Mouse (Mus musculus): ENCODE measurements around the gene Agtr1a. TPM values are rescaled to one million over a fixed set of nuclear protein-coding genes. Genes with fewer than 3 reads are reported as not detected.
A peak's percentile ranks its signal among the peaks of the same experiment; 100 is the strongest.

Gene Agtr1a
- polyA plus RNA-seq, 1 experiment from 2014 or later, result 0.36 TPM

DNA sequence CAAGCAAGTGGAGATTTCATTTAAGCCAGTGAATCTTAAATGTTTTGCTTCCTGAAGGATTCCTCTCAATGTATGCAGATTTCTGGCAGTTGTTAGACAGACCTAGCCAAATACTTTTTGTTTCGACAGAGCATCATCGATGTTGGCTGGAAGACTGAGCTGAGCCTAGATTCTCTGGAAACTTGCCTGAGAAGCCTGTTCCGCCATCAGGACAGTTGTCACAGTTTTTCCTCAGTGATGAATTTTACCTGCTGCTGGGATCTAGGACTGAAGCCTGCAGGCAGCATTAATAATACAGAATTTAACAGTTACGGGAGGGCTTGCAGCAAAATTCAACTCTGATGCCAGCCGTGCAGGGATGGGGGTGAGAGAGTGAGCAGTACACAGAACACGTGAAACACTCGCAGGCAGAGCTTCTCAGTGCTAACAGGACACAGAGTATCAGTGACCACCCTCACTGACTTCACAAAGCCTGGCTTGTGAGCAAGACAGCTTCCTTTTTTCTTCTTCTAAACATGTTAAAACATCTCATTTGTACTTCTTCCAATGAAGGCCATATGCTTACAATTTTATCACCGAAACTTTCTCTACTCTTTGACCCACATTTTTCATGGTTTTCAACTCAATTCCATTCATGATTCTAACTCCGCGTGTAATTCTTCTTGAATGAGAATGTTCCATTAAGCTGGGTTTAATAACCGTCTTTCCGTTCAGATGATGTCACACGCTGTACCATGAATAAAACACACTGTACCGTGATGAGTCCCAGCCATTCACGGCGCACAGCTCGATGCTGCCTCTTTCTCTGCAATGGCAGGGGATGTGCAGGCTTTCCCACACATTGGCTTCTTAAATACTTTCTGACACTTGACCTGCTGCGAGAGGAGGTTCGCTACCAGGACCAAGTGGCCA is 6.0 kb downstream of the Agtr1a start:
- H3K27me3 ChIP-seq, result peaks cover 17% of the 10 kb centered on the region
- H3K4me3 ChIP-seq (replicated peaks), result no peak overlapping the region
- no peak overlapping the region for H3K9ac ChIP-seq (replicated peaks)
- no peak overlapping the region for H3K4me2 ChIP-seq (replicated peaks)
- H3K9me3 ChIP-seq, result no peaks in the 10 kb centered on the region
- 71% methylated on average over 19 of the region's 19 CpGs for WGBS
- H3K36me3 ChIP-seq, result no peaks in the 10 kb centered on the region
- H3K27ac ChIP-seq, result no peak overlapping the region
- H3K4me1 ChIP-seq (replicated peaks), result no peaks in the 10 kb centered on the region
- ATAC-seq, result peak; percentile 77; the same call in 1 of the 2 replicates

DNA sequence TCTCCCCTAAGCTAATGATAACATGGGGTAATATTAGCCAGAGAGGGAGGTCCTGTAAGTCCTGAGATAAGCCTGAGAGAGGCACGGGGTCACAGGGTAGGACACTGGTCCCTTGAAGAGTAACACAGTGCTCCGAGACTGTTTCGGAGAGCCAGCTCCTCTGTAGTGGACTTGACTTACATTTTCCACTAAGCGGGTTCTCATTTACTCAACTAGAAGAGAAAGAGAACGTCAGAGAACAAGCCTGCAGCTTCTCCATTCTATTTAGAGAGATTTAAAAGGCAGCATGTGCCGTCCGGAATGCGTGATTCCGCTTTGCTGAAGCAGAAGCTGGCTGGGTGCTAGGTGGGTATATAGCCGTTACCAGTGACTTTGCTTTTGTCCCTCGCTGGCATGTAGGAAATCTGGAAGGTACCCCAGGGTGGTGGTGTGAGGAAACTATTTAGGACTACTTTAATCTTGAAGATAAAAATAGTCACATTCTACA is 9.2 kb downstream of the Agtr1a start:
- 0 out of 2 replicates have a peak, but pooled peaks cover 4% of the 10 kb centered on the region for H3K27me3 ChIP-seq
- no peak overlapping the region for H3K4me2 ChIP-seq (replicated peaks)
- no peak overlapping the region for H3K4me3 ChIP-seq (replicated peaks)
- no peaks in the 10 kb centered on the region for H3K36me3 ChIP-seq
- 86% methylated on average over 11 of the region's 11 CpGs for WGBS
- no peak overlapping the region for H3K27ac ChIP-seq
- no peaks in the 10 kb centered on the region for H3K9me3 ChIP-seq
- H3K9ac ChIP-seq (replicated peaks), result no peak overlapping the region
- ATAC-seq, result no peak
- no peaks in the 10 kb centered on the region for H3K4me1 ChIP-seq (replicated peaks)

DNA sequence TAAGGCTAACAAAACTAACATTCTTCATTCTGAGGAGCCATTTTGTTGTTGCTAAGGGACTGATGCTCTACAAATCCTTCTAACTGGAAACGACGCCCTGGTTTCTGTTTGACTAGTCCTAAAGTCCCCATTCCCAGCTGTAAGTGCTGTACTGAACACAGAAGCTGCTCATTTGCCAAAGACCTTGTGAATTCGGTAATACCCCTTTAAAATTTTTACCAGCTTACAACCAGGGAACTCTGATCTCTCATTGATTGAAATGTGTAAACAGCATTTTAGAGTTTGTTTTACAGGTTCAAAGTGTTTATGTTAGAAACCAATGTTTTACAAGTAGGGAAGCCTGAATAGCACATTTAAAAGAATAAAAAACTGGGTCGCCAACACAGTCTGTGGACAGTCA is 10.6 kb downstream of the Agtr1a start:
- Histone ChIP-seq H3K4me1 (replicated peaks) (no peaks in the 10 kb centered on the region), H3K4me3 (replicated peaks) (no peak overlapping the region), H3K9ac (replicated peaks) (no peak overlapping the region), H3K4me2 (replicated peaks) (no peak overlapping the region), H3K27ac (no peak overlapping the region), H3K9me3 (no peaks in the 10 kb centered on the region), H3K36me3 (no peaks in the 10 kb centered on the region), H3K27me3 (0 out of 2 replicates have a peak, but pooled peaks cover 4% of the 10 kb centered on the region)
- no peak for ATAC-seq
- WGBS, result 85% methylated on average over 4 of the region's 4 CpGs

DNA sequence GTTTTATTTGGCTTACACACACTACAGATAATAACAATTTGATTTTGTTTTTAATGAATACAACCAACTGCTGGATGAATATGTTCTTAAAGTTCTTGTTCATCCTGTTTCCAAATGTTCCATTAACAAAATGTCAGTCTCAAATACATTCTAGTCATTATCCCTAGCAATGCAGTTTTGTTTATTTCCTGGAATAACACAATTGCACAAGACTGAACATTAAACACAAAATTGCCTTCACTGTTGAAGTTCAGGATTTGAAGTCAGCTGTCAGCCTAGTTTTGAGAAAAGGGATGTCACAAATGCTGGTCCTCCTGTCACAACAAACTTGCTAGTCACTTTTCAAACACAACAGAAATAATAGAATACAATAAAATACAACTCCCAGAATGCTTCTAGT is 12.1 kb downstream of the Agtr1a start:
- Histone ChIP-seq H3K9me3 (no peaks in the 10 kb centered on the region), H3K4me2 (replicated peaks) (no peak overlapping the region), H3K36me3 (no peaks in the 10 kb centered on the region), H3K4me3 (replicated peaks) (no peak overlapping the region), H3K27me3 (0 out of 2 replicates have a peak, but pooled peaks cover 4% of the 10 kb centered on the region), H3K9ac (replicated peaks) (no peak overlapping the region), H3K27ac (no peak overlapping the region), H3K4me1 (replicated peaks) (no peaks in the 10 kb centered on the region)
- ATAC-seq, result no peak

DNA sequence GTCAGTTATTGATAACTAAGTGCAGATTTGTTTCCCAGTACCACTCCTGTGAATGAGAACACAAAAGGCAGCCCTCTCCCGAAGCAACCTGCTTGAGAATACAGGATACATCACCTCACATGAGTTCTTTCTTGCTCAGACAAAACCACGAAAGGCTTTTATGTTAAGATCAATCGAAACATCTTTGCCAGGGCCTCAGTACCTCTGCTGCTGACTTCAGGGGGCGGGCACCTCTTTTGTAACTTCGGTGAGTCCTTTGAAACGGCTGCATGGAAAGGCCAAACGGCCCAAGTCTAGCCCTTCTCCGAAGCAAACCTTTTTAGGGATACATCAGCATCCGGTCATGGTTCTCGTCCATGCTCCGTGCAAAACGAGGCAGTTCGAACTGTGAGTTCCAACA is 15.7 kb downstream of the Agtr1a start:
- Histone ChIP-seq H3K9ac (replicated peaks) (no peak overlapping the region), H3K27me3 (no peaks in the 10 kb centered on the region), H3K4me1 (replicated peaks) (no peaks in the 10 kb centered on the region), H3K9me3 (no peaks in the 10 kb centered on the region), H3K36me3 (no peaks in the 10 kb centered on the region), H3K4me3 (replicated peaks) (no peak overlapping the region), H3K27ac (no peak overlapping the region), H3K4me2 (replicated peaks) (no peak overlapping the region)
- WGBS, result 37% methylated on average over 13 of the region's 13 CpGs
- ATAC-seq, result no peak

DNA sequence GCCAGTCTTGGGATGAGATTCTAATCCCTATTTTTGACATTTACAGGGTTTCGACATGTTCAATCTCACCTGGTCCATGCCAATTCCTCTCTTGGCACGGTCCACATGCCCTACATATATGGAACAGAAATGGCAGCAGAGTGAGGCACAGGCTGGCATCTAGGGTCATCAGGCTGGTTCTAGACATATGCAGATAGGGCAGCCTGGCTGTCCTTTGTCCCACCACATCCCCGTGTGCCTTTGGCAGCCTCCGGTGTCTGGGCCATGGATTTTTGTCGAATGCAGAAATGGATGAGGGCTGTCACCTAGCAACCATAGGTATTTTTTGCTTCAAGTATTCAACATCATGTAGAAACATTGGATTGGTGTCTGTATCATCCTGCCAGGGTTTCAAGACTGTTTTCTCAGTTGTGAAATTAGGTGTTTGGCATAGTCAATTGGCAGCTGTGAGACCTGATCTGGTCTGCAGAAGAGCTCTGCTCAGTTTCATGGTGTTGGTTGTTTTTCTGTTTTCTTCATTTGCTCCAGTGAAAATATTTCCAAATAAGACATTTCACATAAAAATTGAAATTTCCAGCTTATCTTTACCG is 18.8 kb downstream of the Agtr1a start:
- no peaks in the 10 kb centered on the region for H3K27me3 ChIP-seq
- H3K4me1 ChIP-seq (replicated peaks), result no peaks in the 10 kb centered on the region
- H3K4me3 ChIP-seq (replicated peaks), result no peak overlapping the region
- WGBS, result 89% methylated on average over 6 of the region's 6 CpGs
- no peak overlapping the region for H3K4me2 ChIP-seq (replicated peaks)
- ATAC-seq, result no peak
- H3K36me3 ChIP-seq, result no peaks in the 10 kb centered on the region
- no peak overlapping the region for H3K27ac ChIP-seq
- H3K9ac ChIP-seq (replicated peaks), result no peak overlapping the region
- H3K9me3 ChIP-seq, result no peaks in the 10 kb centered on the region

DNA sequence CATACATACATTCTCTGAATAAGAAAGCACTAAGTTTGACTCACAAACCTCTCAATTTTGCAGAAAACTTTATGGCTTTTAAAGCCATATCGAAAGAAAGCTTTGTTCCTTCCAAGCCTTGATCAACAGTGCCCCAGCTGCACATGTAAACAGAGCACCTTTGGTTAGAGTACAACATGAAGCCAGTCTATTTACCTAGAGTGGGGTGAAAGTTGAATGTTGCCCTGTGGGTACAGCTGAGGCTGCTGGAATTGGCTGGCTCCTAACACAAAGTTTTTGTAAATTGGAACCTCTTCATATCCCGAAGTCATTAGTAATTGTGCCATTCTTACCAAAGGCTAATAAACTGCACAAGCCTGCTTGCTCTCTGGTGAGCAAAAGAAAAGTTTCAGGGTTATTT is 19.7 kb downstream of the Agtr1a start:
- H3K4me2 ChIP-seq (replicated peaks), result no peak overlapping the region
- H3K9ac ChIP-seq (replicated peaks), result no peak overlapping the region
- H3K27ac ChIP-seq, result no peak overlapping the region
- 93% methylated on average over 2 of the region's 2 CpGs for WGBS
- no peak overlapping the region for H3K4me3 ChIP-seq (replicated peaks)
- no peaks in the 10 kb centered on the region for H3K9me3 ChIP-seq
- ATAC-seq, result no peak
- H3K27me3 ChIP-seq, result no peaks in the 10 kb centered on the region
- no peaks in the 10 kb centered on the region for H3K36me3 ChIP-seq
- no peaks in the 10 kb centered on the region for H3K4me1 ChIP-seq (replicated peaks)

DNA sequence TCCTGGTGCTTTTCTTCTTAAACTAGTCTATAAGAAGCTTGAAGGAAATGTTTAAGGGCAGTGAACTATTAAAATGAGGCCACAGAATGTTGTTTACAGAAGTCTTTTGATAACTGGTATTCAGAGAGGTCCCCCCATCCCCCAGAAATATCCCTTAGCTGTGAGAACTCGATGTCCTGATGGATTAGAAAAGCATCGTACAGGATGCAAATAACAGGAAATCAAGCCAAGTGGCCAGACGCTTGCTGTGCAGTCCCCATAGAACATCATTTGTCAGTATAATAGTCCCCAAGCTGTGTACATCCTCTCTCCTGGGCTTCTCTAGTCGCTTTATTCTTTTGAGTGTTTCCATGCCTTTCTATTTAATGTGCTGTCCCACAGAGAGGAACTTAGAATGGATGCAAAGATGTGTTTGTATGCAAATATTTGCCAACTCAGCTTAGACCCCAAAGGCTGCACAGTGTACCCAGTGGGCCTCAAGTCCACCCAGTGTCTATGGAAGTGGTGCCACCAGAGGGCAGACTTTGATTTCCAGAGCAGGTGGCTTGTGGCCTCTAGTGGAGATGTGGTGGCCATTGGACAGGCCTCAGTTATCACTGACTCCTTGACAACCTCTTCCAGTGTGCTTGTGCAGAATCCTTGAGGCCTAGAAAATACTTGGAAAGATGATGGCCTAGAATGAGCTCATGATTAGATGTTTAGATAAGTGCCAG is 22.4 kb downstream of the Agtr1a start:
- H3K27me3 ChIP-seq, result no peaks in the 10 kb centered on the region
- H3K4me2 ChIP-seq (replicated peaks), result no peak overlapping the region
- no peak overlapping the region for H3K4me3 ChIP-seq (replicated peaks)
- H3K27ac ChIP-seq, result no peak overlapping the region
- no peak for ATAC-seq
- H3K9ac ChIP-seq (replicated peaks), result no peak overlapping the region
- no peaks in the 10 kb centered on the region for H3K9me3 ChIP-seq
- H3K4me1 ChIP-seq (replicated peaks), result no peaks in the 10 kb centered on the region
- 75% methylated on average over 4 of the region's 4 CpGs for WGBS
- H3K36me3 ChIP-seq, result no peaks in the 10 kb centered on the region

DNA sequence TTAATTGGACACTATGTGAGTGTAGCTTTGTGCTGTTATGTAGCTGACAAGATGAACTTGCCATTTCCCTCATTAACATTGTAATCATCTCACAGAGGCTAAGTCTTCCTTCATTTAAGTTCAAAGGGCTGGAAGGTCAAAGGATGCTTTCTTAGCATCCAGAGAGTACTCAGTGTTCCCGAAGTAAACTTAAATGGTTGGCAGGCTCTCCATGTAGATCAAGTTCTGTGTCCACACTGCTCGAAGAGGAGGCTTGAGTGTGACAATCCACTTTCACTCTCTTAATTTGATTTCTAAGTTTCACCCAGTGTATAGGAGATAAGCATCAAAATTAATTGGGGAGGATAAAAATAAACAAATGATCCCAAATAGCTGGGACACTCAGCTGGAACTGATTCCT is 23.6 kb downstream of the Agtr1a start:
- 81% methylated on average over 2 of the region's 2 CpGs for WGBS
- H3K9me3 ChIP-seq, result no peaks in the 10 kb centered on the region
- no peaks in the 10 kb centered on the region for H3K36me3 ChIP-seq
- no peak overlapping the region for H3K9ac ChIP-seq (replicated peaks)
- no peak overlapping the region for H3K27ac ChIP-seq
- H3K27me3 ChIP-seq, result no peaks in the 10 kb centered on the region
- no peaks in the 10 kb centered on the region for H3K4me1 ChIP-seq (replicated peaks)
- no peak for ATAC-seq
- no peak overlapping the region for H3K4me2 ChIP-seq (replicated peaks)
- H3K4me3 ChIP-seq (replicated peaks), result no peak overlapping the region

DNA sequence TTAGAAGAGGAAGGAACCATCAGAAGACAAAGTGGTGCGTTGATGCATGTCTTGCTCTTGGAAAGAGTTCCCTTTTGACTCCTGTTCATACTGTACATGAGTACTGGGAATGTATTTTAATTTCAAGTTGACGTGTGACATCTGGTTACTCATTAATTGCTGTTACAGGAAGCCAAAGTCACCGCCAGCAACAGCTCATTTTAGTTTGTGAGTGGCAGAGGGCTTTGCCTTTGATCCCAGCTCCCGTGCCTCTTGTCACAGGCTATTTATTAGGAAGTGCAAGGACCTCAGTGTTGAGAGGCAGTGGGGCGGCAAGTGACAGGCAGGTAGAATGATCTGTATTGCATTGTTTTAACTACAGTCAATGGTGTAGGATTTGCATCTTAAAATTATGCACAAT is 24.8 kb downstream of the Agtr1a start:
- Histone ChIP-seq H3K27ac (no peak overlapping the region), H3K27me3 (no peaks in the 10 kb centered on the region), H3K4me1 (replicated peaks) (no peaks in the 10 kb centered on the region), H3K9me3 (no peaks in the 10 kb centered on the region), H3K4me3 (replicated peaks) (no peak overlapping the region), H3K36me3 (no peaks in the 10 kb centered on the region), H3K9ac (replicated peaks) (no peak overlapping the region), H3K4me2 (replicated peaks) (no peak overlapping the region)
- WGBS, result 56% methylated on average over 5 of the region's 5 CpGs
- no peak for ATAC-seq

DNA sequence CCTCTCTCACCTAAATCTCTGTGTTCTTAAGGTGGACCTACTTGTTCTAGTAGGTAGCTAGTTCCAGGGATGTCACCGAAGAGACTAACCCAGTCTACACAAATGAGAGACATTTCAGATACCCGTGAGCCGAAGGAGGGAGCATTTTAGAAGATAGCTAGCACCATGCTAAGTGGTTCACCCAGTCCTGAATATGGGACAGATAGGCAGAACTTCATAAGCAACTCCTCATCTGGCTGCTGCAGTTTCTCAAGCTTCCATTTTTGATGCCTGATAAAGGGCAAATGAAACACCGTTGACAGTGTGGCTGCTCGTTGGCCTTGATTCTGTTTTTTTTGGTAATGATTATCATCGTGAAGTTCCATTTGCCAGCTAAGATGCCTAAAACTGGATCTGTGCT is 25.8 kb downstream of the Agtr1a start:
- no peak overlapping the region for H3K9ac ChIP-seq (replicated peaks)
- WGBS, result 96% methylated on average over 6 of the region's 6 CpGs
- no peak overlapping the region for H3K4me2 ChIP-seq (replicated peaks)
- no peak overlapping the region for H3K27ac ChIP-seq
- no peaks in the 10 kb centered on the region for H3K4me1 ChIP-seq (replicated peaks)
- H3K4me3 ChIP-seq (replicated peaks), result no peak overlapping the region
- H3K36me3 ChIP-seq, result no peaks in the 10 kb centered on the region
- no peak for ATAC-seq
- H3K27me3 ChIP-seq, result no peaks in the 10 kb centered on the region
- H3K9me3 ChIP-seq, result no peaks in the 10 kb centered on the region

DNA sequence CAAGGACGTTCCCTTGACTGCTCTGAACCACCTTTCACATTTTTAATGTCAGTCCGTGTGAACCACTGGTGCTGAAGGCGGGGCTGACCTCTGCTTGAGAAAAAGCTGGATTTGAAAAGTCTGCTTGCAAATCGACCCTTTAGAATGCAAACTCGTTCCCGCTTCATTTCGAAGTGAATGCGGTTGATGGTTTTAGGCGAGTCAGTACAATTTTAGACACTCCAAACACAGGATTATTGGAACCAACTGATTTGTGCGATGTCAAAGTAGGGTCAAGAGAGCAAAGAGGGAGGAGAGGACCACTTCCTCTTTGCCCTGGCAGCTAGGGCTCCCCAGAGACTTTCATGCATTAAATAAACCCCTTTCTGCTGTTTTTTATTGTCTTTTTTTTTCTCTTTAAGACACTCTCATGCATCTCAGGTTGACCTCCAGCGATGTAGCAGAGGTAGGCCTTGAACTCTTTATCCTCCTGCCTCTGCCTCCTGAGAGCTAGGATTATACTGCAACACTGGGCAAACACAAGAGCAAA is 27.9 kb downstream of the Agtr1a start:
- H3K36me3 ChIP-seq, result no peaks in the 10 kb centered on the region

More for the DNA sequence above, 27.9 kb downstream of the Agtr1a start:
- H3K9me3 ChIP-seq, result no peaks in the 10 kb centered on the region
- no peak overlapping the region for H3K4me3 ChIP-seq (replicated peaks)
- no peak for ATAC-seq
- no peak overlapping the region for H3K9ac ChIP-seq (replicated peaks)
- no peak overlapping the region for H3K4me2 ChIP-seq (replicated peaks)
- no peaks in the 10 kb centered on the region for H3K4me1 ChIP-seq (replicated peaks)
- no peak overlapping the region for H3K27ac ChIP-seq
- H3K27me3 ChIP-seq, result no peaks in the 10 kb centered on the region
- 77% methylated on average over 11 of the region's 11 CpGs for WGBS

All from midbrain, embryonic 13.5 days (tissue).